Mouse (Mus musculus) lung, postnatal 0 days (tissue): ENCODE measurements around the gene Mcoln2.

Experiments used
- CTCF ChIP-seq: IDR thresholded peaks from 2 replicates; pipeline ENCODE4 v1.5.1; 2016; ENCODE audit warnings: antibody characterized with exemption, mild to moderate bottlenecking
- EP300 ChIP-seq: IDR thresholded peaks from 2 replicates; pipeline ENCODE4 v1.6.1; 2016; ENCODE audit warnings: antibody characterized with exemption, mild to moderate bottlenecking, control low read depth

- TF ChIP-seq EP300 = no peak
- TF ChIP-seq CTCF = no peak
Measured at GRCm38 (mm10) chr3:146151755-146152154, 2.1 kb downstream of the Mcoln2 start.
